Mouse (Mus musculus): ENCODE measurements around the gene Gcgr. TPM values are rescaled to one million over a fixed set of nuclear protein-coding genes. Genes with fewer than 3 reads are reported as not detected.

Gene Gcgr
- total RNA-seq (2021) = under 1 TPM in 1 of 2 experiments, not detected in 1; 0.38 TPM
- long read RNA-seq, experiment 1, partial matches to known transcripts = 0 of 1 reads
- long read RNA-seq, experiment 1, other reads (novel, unspliced or antisense) = 0 of 1 reads
- long read RNA-seq, experiment 2 = 0 reads

DNA sequence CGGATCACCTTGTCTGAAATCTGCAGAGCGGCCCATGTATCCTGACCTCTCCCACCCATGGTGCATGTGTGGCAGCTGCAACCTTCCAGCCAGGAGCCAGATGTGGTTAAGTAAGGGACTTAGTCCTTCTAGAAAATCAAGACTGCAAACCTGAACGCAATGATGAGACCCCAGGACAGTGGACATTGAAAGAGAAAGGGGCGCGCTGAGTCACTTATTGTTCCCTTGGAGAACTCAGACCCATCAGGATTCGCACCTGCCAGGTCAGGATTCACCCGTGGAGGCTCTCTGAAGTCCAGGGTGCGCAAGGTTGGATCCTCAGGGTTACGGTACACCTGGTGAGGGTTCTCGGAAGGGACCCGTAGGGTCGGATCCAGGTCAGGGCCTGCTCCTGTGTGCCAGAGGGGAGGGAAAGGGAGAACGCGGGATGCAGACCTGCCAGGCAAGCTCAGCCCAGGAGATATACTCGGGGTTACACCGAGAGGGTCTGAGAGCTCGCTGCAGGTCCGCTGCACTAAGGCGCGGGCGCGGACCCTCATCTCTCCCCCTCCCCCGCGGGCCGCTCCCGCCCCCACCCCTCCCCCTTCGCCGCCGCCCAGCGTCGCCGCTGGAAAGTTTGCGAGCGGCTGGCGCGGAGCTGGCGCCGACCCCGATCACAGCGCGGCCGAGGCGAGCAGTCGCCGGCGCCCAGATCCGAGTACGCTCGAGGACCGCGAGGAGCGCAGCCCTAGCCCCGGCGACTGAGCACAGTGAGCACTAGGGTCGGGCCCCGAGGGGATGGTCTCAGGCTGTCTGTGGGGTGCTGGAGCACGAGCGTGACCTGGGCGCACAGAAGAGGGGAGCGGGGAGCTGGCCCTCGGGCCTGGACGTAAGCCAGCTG, at the start of gene Gcgr:
Gene Gcgr (plus strand): TSS at position 615 of the 880 bp plus-strand sequence.
- intact Hi-C loops (cut with DNase I; ENCODE audit: low total_unique reads) = no loop called here
- no peak for DNase-seq

DNA sequence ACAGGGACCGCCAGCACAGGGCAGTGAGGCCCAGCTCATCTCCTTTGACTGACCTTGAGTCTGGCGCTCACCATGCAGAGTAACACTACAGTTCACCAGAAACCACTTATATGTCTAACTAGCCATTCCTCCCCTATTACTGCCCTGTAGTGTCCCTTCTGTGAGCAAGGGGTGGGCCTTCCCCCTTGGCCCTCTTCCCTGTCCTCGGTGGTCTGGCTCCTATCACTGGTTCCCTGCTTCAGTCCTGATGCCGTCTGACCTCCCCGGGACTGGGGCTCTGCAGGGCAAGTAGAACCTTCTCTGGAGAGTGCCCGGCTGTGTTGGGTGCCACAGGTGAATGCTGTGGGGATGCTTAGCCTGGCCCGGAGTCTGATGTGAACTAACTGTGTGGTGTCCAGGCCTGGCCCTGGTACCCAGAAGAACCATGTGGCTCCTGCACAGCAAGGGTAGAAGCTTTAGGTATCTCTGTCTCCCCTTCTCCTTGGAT, 47.0 kb upstream of the Gcgr start:
- intact Hi-C loops (cut with DNase I; ENCODE audit: low total_unique reads) = no loop called here
- no peak for DNase-seq

DNA sequence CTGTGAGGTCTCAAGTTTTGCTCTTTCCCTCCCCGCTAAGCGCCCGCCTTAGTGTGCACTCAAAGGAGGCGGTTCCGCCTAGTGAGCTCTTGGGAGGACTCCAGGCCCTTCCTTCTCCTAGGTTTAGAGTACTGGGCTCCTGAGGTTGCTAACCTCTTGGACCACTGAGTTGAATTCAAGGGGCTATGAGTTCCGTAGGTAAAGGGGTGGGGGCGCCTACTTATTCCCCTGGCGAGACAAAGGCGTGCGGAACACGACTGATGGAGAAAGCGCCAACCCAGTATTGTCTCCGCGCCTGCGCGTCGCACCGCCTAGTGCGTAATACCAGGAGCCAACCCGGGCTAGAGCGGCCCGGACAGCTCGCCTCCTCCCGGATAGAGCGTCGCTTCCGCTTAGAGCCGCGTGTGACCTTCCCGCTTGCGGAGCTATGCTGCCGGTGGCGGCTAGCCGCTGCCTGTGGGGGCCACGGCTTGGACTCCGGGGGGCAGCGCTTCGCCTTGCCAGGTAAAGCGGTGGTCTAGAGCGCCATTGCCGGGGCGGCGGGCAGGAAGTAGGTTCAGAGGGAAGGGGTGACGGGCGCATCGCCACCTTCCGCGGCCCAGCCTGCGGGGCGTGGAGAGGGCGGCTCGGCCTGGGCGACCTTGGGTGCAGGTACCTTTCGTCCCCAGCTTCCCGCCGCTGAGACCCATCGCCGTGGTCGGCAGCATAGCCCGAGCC, 46.1 kb upstream of the Gcgr start, which contains the start of gene Mrpl12:
Gene Mrpl12 (plus strand): TSS at position 349 of the 717 bp plus-strand sequence.
- DNase-seq = peak; percentile 91
- intact Hi-C loops (cut with DNase I; ENCODE audit: low total_unique reads) = no loop called here

DNA sequence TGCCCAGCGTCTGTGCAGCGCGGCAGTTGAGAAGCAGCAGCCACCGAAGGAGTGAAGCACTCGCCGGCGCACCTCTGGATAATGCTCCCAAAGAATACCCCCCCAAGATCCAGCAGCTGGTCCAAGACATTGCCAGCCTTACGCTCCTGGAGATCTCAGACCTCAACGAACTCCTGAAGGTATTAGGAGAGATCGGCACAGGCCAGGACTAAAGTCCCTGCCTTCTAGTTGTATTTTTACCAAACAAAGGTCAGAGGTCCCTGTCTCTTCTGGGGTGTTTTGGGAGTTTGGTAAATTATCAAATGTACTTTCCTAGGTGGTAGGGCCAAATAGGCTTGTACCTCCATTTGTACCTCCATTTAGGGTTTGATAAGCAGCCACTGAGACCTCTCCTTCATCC, 45.2 kb upstream of the Gcgr start:
- DNase-seq = no peak
- intact Hi-C loops (cut with DNase I; ENCODE audit: low total_unique reads) = no loop called here

DNA sequence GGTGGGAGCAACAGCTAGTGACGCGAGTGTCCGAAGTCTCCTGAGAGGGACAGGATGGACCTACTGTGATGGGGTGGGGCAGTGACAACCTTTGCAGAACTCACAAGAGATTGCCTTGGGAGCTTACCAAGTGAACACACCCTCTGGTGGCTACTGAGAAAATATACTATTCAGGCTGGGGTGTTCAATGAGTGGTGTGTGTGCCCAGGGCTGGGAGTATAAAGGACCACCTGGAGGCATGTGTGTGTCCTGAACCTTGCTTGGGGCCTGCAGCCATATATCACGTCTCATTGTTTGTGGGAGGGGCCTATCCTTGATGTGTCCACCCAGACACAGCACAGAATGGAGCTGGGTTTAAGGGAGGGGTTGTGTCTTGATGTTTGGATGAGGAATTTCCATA, 42.0 kb upstream of the Gcgr start:
- DNase-seq = no peak
- intact Hi-C loops (cut with DNase I; ENCODE audit: low total_unique reads) = no loop called here

DNA sequence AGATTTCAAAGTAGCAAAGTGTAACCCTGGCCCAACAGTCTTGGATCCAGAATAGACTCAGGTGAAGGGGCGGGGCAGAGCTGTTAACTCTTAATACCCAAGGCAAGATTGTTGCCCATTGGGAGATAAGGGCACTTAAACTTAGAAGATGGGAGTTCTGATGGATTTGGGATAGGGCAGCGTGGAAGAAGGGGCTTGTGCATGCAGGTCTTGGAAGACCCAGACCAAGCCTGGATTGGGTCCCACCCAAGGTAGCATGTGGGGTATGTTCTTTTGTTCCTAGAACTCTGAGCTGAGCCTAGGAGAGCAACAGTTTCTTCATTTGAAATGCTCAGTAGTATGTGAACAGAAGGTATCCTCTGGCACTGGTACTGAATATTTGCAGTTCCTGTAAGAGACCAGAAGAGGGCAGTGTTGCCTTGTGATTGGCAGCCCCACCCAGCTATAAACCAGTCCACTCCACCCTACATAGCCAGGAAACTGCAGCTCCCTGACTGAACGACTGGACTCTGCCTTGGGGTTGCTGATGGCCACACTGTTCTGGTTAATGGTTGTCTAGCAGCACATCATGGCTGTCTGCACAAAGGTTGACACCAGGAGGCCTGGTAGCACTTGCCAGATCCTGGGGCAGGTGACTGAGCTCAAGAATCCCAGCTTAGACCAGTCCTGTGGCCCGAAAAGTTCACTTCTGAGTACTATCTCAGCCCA, 41.3 kb upstream of the Gcgr start:
- intact Hi-C loops (cut with DNase I; ENCODE audit: low total_unique reads) = no loop called here
- peak; percentile 66 for DNase-seq

DNA sequence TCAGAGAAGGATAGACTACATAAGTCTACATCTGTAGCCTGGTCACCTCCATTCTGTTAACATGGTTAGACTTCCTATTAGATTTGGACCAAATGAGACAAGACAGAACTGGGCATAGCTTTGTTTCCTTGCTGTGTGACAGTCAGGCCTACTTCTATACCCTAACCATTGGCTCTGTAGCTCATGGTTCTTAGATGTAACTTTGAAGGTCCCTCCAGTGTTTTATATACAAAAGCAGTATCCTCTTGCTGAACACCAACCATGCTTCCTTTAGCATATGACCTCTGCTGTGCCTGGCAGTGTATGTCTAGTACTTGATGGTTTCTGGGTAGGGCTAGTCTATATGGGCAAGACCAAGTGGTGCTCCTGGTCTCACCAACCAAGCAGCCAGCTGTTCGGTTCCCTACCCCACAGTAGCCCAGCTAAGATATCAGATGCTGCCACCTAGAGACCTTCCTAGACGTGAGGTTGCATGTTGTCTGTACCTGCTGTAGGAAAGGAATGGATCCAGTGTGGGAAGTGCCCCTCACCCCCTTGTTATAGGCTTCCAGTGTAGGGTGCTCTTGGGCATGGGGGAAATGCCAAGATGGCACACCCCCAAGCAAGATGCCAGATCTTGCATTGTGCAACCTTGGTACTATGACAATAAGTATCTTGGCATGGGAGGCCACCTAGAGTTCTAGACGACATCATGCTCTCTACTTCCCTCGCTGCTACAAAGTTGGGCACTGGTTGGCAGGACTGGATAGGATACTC, 40.0 kb upstream of the Gcgr start:
- DNase-seq = no peak
- intact Hi-C loops (cut with DNase I; ENCODE audit: low total_unique reads) = no loop called here

DNA sequence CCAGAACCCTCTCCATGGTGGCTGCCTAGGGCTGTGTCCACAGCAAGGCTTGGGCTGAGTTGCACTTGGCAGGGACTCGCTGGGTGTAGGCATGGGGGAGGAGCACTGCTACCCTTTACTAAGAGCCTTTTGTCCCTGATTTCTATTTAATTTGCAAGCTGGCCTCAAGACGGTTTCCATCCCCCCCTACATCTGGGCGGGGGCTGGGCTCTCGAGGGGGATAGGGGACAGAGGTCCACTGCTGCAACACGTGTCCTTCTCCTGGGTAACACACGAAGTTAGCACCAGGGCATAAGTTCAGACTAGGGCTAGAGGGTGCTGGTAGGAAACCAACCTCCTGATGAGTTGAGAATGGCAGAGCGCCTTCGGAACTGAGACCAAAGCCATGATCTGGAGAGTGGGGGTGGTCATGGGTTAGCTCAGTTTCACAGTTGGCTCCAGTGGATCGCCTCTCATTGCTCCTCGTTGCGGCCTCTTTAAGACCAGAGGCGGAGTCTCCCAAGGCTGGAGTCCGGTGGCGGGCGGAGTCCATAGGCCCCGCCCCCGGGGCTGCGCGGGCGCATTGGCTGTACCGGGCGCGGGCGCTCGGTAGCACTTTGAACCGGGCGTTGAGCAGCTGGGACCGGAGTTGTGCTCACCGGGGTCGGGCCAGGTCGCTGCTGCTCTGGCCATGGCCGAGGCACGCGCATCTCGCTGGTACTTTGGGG, 39.0 kb upstream of the Gcgr start, which contains the start of gene Slc25a10:
Gene Slc25a10 (plus strand): TSS at position 524 of the 707 bp plus-strand sequence.
- intact Hi-C loops (cut with DNase I; ENCODE audit: low total_unique reads) = no loop called here
- DNase-seq = peak; percentile 89

DNA sequence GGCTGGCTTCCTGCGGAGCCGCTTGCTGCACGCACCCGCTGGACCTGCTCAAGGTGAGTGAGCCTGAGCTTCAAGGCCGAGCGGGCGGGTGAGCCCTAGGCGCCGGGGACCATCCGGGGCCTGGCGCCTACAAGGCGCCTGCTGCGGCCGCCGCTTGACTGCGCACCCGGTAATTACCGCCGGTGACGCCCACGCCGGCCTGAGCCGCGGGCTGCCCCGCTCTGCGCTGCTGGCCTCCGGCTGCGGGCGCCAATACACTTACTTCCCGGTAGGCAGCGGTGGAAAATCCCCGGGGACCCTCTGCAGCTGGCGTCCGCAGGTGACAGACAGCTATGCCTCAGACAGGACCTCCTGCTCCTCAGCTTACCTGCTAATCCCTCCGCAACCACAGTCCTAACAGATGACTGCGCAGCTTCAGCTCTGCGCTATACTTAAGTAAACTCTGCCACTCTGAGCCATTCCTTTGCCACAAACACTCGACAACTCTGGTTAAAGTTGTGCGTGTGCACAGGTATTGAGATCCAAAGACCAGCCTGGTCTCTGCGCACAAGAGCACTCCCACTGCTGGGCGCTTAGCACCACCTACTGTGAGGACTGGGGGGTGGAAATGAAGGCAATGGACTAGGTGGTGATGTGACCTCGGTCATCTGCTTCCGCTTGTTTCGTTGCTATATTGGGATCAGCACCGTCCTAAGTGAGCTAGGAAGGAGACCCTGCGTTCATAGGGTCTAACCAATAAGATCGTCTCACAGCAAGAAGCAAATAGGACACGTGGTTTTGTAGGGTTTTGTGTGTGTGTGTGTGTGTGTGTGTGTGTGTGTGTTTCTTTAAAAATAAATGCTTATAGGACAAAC, 38.2 kb upstream of the Gcgr start:
- intact Hi-C loops (cut with DNase I; ENCODE audit: low total_unique reads) = no loop called here
- DNase-seq = no peak

DNA sequence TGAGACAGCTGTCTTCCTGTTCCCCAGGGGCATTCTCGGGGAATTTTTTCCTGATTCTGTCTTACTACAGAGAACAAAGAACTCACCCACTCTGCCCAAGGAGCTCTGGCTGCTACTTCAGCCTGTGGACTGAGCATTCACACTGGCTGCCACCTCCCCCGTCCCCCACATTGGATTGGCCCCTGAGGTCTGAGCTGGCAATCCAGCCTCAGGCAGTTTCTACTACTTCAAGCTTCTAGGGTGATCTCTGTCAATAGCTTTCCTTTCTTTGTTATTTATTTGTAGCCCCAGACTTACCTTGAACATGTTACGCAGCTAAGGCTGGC, 37.7 kb upstream of the Gcgr start:
- no peak for DNase-seq
- intact Hi-C loops (cut with DNase I; ENCODE audit: low total_unique reads) = no loop called here

DNA sequence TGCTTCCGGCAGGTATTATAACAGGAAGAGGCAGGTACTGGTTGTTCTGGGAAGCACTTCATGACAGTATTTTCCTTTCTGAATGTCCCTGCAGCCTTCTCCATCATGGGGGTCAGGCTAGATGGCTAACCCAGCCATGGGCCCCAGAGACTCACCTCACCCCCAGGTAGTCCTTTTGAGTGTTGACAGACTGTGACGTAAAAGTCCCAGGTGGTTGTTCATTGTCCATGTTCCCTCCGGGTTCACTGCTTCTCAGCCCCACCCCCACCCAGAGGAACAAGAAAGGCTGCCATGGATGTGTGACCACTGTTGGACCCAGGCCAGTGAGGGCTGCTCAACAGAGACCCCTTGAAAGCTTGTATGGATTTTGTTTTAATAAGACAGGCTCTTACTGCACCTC, 37.1 kb upstream of the Gcgr start:
- DNase-seq = no peak
- intact Hi-C loops (cut with DNase I; ENCODE audit: low total_unique reads) = no loop called here

DNA sequence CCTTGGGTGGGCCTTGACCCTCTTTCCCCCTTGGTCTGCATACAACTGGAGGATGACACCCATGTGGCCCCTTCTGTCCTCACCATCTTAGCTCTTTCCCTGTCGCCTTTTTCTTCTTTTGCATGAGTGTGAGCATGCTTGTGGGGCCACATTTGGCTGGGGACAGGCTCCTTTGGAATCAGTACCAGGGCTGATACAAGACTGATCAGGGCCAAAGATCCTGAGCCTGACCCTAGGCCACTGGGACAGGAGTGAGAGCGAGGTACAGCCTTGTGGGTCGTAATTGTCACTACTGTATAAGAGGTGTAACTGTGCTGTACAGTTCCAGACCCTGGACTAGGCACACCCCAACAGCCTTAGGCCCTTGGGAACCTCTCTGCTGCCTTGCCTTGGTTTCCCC, 36.6 kb upstream of the Gcgr start:
- DNase-seq = no peak
- intact Hi-C loops (cut with DNase I; ENCODE audit: low total_unique reads) = no loop called here

DNA sequence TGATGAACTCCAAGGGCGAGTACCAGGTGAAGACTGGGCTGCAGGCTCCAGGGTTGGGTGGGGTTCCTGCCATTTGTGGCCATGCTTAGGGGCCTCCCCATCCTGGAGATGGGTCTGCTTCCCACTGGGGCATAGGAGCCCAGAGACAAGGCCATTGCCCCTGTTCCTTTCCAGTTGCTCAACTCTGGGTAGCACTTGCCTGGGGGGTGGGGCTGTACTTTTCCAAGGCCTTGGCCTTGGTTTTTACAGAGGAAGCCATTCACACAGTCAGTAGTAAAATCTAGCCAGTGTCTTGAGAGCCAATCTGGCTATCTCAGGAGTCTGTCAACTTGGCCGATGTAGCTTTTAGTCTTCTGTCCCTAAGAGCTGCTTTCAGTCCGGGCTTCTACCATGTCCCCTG, 33.1 kb upstream of the Gcgr start:
- intact Hi-C loops (cut with DNase I; ENCODE audit: low total_unique reads) = loop anchor here (5.0 kb wide), 1 partner anchor 110 kb away; the partner anchor contains the start of gene Npb
- no peak for DNase-seq

DNA sequence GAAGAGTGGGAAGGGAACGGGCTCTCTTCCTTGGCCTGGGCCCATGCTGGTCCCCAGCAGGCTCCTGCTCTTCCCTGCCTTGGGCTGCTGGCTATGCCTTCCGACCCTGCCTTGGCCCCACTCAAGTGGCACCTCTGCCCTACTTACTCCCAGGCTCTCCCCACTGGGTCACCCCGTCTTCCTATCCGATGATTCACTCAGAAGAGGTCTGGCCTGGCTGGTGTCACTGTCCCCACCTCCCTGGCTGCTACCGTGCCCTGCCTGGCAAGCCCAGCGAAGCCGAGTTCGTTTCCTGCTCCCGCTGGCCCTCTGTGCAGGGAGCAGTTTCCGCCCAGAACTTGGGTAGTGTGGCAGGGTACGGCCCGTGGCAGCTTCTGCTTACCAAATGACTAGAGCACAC, 32.3 kb upstream of the Gcgr start:
- DNase-seq = no peak
- intact Hi-C loops (cut with DNase I; ENCODE audit: low total_unique reads) = loop anchor here (5.0 kb wide), 1 partner anchor 109 kb away; the partner anchor contains the start of gene Npb

DNA sequence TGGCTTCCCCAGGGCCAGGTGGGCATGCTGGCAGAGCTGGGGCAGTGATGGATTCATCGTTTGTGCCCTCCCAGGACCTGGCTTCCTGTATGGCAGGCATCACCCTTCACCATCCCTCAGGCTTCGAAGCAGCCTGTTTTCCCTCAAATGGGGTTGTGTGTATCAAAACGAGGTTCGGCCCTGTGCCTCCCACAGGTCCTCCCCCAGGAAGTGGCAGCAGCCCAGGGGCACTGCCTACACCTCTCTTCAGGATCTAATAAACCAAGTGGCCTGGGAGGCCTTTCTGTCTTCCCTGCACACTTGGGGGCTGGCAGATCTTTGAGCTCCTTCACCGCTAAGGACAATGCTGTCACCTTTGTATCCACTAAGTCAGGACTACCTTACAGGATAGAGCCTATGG, 31.6 kb upstream of the Gcgr start:
- intact Hi-C loops (cut with DNase I; ENCODE audit: low total_unique reads) = loop anchor here (5.0 kb wide), 1 partner anchor 108 kb away; the partner anchor contains the start of gene Npb
- no peak for DNase-seq

DNA sequence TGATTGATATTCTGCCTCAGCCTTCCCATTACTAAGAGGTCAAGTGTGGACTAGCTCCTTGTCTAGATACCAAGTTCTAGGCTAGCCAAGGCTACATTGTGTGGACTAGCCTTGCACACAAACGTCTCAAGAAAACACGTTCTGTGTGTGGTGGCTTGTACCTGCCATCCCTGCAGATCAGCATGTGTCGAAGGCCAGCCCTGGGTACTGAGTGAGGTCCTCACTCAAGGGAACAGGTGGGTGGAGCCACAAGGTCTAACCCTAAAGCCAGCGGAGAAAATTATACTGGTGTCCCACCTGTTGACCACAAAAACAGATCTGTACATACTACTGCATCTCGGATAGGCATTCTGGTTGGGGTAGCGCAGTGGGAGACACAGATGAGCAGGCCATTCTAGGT, 30.6 kb upstream of the Gcgr start:
- intact Hi-C loops (cut with DNase I; ENCODE audit: low total_unique reads) = loop anchor here (5.0 kb wide), 1 partner anchor 107 kb away; the partner anchor contains the start of gene Npb

DNA sequence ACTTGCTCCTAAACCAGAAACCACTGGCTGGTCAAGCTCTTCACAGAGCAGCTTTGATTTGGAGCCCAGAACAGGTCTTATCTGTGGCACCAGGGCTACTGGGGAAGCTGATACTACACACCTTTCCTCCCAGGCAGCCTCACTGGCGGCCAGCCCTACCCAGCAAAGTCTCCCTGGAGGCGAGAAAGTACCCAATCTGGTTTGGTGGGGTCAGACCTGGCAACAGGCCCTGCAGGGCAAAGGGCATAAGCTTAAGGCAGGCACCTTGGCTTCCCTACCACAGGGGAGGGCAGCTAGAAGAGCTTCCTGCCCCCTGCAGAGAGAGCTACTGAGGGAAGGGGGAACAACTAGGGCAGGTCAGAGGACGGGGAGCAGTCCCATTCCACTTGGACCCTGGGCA, 30.1 kb upstream of the Gcgr start:
- DNase-seq = no peak
- intact Hi-C loops (cut with DNase I; ENCODE audit: low total_unique reads) = no loop called here

More for the DNA sequence above, 30.6 kb upstream of the Gcgr start:
- DNase-seq = no peak

All from gastrocnemius, postnatal 14 days (tissue).